Mouse (Mus musculus) liver, adult 2 months (tissue): ENCODE data around the gene Rph3al.

Experiments
- CTCF ChIP-seq: fragments of 200-500 bp; IDR thresholded peaks from 2 replicates; pipeline ENCODE4 v1.5.1; 2011; ENCODE audit warnings: low read depth, low read length, control low read depth
- POLR2A ChIP-seq: fragments of 200-500 bp; IDR thresholded peaks from 2 replicates; pipeline ENCODE4 v1.6.1; 2011; ENCODE audit warnings: low read length, control low read depth; ENCODE audit not compliant: insufficient read depth; ENCODE audit errors: extremely low read depth

GRCm38 (mm10) chr11:75823506-75823905, 114.7 kb downstream of the Rph3al start:
- TF ChIP-seq CTCF (no peak), POLR2A (no peak)
